Mouse (Mus musculus) gastrocnemius, postnatal 14 days (tissue): ENCODE data around the gene Rnd3. TPM values are rescaled to one million over a fixed set of nuclear protein-coding genes. Genes with fewer than 3 reads are reported as not detected.

ENCODE experiments used
- DNase-seq: peaks from one replicate; pipeline ENCODE4 v3.0.0; 2021; ENCODE audit warnings: mixed read lengths
- intact Hi-C: fragments of 180-260 bp; cut with DNase I; formaldehyde crosslinking; loops from one replicate; pipeline ENCODE4 v1.15.1; 2025; ENCODE audit warnings: low total_unique reads
- total RNA-seq, 2 experiments: library from RNA; stranded (reverse); gene quantifications; 2 replicates each; pipeline ENCODE4 v1.2.3; 2021

Gene Rnd3
- total RNA-seq, 2 experiments from 2014 or later, result 9.9 to 14.0 TPM

DNA sequence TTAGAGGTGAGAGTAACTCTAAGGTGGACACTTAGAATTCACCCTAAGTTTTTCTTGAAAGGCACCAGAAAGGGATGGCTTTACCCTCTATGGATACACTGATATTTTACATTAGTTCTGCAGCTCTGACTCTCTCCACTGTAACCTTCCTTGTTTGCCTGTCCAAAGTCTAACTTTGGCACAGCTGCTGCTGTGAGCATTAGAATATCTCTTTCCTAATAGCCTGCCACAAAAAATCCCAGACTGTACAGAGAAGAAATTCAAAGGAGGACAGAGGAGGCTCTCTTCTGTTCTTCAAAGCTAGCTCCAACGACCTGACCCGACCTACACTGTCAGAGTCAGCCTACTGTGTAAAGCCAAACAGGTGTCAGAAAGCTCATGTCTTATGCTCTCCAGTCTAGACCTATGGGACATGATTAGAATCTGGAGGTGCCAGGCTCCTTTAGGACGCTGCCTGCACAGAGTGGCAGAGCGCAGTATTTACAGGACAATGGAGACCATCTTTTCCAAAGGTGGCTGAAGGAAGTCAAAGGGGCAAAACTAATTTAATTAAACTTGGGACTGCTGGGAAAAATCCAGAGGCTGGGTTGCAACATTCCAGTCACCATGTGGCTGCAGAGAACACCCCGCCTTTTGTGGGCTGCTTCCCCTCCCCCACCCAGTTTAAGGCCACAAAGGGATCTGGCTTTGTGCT is 9.5 kb downstream of the Rnd3 start:
- DNase-seq, result peak; percentile 56
- intact Hi-C loops, result no loop called here

DNA sequence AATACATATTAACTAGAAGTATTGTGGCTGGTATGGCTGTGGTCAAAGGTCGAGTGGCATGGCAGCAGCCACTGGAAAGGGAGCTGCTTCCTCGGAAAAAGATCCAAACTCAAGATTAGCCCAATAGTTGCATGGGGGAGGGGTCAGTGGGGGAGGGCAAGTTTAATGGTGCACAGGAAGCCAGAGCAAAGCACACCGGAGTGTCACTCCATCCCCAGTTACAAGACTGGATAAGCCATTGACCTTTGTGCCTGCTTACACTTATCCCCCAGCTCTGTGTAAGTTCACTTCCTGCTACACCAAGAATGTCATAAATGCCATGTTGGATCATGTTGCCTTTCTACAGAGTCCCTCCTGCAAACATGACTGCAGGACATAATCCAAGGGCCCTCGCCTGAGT is 11.2 kb downstream of the Rnd3 start:
- no peak for DNase-seq
- intact Hi-C loops, result no loop called here

DNA sequence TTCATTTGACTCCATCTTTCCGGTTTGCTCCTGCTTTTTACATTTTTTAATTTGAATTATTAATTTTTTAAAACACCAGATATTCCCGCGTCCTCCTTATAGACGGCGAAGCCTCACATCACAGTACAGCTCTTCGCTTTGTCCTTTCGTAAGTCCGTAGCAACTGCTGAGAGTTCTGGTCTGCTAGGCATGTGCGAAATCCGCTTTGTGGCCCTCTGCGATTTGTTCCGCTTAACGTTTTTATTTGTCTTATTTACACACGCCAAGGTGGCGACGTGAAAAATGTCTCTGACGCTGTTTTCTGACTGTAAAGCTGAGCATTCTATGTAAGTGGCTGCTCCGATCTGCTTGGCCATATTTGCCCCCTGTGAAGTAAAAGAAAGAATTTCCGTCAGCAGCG is 16.7 kb downstream of the Rnd3 start:
- no peak for DNase-seq
- intact Hi-C loops, result no loop called here

DNA sequence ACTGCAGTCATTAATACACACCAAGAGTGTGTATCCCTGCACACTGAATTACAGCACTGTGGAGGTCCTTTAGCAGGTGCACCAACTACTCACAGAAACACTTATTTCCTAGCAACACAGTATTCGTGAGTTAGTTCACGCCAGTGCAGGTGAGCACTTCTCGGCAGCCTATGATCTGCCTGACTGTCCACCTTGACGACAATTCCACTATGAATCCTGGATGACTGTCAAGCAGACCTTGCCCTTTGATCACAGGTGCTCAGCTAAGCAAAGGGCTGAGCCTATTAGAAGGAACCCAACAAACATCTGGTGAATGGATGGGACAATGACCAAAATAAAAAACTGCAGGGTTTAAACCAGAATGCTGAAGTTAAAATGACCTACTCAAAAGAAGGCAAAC is 20.8 kb downstream of the Rnd3 start:
- intact Hi-C loops, result no loop called here
- DNase-seq, result no peak

DNA sequence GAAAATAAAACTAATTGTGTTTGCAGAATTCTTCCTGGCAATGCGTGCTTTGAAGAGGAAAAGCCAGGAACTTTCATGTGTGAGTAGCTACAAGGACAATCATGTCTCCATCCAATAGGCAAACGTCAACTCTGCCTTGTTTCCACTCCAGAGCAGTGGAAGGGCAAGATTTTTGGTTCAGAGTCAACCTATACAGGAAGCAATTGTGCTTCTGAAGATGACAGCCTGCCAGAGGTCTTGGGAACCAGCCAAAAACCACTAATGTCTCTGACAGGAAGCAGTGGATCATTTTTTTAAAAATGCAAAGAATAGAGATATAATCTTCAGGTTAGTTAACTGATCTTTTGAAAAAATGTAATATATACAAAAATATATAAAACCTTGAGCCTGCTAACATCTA is 38.6 kb downstream of the Rnd3 start:
- intact Hi-C loops, result no loop called here
- peak; percentile 15 for DNase-seq

DNA sequence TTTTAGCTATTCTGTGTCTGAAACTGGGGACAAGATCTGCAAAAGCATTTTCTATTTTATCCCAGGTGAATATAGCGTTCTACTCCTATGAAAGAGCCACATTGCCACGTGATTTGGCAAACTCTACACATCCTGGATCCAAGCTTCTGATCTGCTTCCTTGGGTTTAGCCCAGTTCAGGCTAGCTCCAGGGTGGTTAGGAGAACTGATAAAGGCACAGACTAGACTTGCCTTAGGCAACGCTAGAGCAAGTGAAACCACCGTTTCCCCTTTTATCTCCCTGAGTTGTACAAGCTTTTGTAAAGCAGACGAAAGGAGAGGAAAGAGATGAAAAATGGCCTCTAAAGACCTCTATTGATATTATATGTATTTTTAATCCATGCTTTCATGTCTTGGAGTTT is 40.3 kb downstream of the Rnd3 start:
- intact Hi-C loops, result no loop called here

DNA sequence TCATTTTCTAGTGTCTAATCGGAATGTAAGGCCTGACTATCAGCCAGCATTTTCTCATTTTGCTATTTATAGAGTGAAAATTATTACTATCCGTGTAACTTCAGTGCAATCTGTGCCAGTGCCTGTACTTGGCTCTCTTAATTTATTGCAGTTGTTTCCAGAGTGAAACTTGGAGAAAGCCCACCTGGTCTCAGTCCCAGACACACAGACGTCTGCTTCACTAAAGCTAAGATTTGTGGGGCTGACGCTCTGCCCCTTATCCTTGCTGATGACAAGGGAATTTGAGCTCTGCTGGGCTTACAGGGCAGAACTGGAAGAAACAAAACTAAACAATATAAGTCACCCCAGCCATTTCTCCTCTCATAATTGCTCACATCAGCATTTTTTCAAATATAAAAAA is 47.7 kb downstream of the Rnd3 start:
- intact Hi-C loops, result no loop called here
- peak; percentile 42 for DNase-seq

More for the DNA sequence above, 40.3 kb downstream of the Rnd3 start:
- no peak for DNase-seq

DNA sequence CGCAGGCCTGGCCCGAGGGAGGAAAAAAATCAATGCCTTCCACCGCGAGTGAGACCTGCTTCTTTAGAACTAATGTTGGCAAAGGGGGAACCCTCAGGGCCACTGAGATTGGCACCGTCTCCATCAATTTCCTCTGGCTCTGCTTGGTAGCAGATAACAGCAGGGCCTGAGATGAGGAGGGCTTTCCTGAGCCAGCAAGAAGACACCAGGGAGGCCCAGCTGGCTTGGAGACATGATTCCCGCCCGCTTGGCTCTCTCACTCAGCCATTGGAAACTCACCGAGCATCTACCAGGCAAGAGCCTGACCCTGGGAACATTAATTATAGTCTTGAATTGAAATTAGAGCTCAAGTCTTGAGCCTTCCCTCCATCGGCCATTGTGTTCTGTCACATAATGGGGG is 48.9 kb downstream of the Rnd3 start:
- peak; percentile 41 for DNase-seq
- intact Hi-C loops, result no loop called here

DNA sequence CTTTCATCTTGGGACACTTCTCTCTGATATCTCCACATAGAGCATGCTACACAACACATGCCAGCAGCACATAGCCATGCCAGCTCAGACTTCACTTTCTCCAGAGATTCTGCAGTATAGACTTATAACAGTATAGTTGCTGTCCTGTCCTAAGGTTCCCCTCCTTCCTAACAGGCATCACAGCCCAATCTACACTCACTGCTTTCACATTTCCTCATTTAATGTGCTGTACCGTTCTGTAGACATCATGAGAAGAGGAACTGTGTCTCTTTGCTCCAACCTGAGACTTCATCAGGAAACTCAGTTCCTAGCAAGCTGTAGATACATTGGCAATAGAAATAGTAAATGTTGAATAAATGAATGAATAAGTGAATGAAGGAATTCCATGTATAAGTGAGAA is 49.7 kb downstream of the Rnd3 start:
- intact Hi-C loops, result no loop called here
- DNase-seq, result no peak

DNA sequence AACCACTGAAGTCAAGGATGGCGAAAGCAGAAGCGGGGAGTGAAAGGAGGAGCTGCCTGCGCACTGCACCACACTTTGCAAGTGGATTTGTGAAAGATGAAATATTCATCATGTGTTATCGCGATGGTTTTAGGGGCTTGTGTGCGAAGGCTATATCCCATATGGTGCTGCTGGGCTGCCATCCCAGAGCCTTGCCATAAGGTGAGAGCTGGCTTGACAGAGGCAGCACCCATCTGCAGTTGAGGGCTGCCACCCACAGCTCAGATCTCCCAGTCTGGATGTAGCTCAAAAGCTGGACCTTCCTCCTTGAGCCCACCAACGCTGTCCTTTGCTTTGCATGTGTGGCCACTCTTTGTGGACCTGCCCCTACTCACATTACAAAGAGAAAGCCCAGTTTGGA is 58.2 kb downstream of the Rnd3 start:
- intact Hi-C loops, result no loop called here
- no peak for DNase-seq

DNA sequence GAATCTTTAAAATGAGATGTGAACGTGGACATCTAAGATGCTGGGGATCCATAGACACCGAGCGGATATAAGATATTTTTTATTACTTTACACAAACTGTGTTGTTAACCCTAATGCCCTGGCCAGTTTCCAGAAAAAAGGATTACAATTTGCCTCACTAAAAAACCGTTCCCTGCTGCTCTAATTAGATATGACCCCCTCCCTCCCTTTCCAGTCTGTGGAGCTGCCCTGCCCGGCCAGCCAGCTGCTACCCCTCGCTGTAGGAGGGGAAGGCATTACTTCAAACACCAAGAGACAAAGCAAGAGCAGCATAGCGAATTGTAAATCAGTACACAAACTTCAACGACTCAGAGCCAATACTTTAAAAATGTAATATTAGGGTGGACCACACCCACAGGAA is 58.9 kb downstream of the Rnd3 start:
- intact Hi-C loops, result no loop called here

DNA sequence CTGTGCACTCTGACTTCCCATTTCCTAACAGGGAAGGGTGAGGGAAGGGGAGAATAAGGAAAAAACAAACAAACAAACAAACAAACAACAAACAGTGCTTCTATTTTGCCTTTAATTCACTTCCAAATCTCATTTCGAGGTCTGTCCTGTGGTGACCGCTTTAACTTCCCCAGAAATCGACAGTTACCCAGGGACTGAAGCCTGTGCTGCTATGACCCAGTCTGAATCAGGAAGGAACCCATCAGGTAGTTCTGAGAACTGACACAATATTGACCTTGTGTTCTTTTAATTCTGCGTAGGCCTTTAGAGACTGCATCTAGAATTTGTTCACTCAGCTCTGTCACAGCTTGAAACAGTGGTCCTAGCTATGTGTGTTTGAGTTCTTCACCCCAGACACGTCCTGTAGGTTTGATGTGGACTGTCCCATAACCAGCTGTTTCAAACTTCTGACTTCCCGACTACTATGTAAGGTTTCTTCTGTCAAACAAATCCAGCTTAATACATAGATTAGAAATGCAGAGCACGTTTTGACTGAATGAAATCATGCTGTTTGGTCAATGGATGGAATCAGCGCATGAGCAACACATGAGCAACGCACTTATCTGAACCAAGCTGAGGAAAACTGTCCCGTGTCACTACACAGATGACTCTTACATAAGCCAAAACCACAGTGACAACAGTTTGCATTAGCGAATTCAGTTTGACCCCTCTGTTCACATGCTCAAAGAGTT is 59.9 kb downstream of the Rnd3 start:
- intact Hi-C loops, result no loop called here
- DNase-seq, result no peak

More for the DNA sequence above, 58.9 kb downstream of the Rnd3 start:
- DNase-seq, result no peak

DNA sequence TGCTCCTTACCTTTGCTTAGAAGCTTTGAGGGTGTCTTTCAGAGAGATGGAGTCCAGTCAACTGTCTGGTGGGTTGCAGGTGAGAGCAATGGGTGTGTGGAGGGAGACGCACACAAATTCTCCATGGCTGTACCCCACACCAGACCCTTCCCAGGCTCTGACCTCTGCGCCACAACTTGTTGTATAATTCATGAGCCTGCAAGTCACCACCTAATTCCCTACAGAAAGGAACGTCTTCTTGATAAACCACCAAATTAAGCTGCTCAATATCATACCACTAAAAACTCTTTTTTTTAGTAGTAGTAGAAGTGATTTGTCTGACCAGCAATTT is 60.8 kb downstream of the Rnd3 start:
- intact Hi-C loops, result no loop called here
- DNase-seq, result no peak

DNA sequence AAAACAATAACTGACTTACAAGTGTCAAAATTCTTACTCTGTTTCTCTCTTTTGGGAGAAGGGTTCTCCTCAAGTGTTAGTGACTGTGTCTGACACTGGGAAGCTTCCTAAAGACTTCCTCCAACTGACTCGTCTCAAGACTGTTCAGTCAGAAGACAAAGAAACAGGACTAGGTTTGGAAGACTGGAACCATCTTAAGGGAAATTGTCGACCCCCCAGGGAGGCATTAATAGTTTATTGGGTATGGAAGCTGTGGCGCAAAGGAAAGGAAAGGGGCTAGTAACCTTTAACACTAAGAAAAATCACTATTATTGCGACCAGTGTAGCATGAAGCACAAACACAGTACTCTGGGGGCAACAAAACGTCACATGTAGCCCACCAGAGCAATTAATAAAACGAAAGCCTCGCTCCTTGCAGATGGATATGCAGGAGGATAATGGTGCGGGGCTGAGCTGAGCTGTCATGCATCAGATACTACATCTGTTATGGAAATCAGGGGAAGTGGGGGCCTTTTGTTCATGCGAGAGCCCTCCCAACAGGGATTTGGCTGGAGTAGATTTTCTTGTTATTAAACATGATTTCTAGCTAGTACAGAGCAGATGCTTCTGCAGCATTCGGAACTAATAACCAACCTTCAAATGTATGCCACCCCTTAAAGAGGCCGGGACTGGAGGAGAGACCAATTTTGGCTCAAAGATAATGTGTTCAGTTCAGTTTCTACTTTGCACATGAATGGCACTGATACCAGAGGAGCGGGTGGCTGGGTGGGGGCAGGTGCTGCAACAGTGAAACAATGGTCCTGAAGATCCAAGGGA is 61.4 kb downstream of the Rnd3 start:
- intact Hi-C loops, result no loop called here
- DNase-seq, result no peak

DNA sequence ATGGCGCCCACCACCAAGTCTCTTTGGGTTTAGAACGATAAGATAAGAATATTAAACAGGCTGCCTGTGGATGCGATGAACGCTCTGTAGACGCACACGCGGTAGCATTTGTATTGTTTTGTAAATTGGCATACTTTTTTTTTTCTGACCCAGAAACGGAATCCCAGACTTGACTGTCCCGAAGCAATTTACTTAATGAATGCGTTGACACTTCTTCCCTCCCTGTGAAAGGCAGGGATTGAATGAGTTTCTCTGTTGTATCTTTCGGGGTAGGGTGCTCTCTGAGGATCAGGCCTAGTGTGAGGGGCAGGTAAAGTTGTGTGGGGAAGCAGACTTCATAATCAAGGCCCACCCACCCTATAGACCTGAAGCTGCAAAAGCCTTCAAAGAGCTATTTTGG is 63.8 kb downstream of the Rnd3 start:
- intact Hi-C loops, result no loop called here
- no peak for DNase-seq

DNA sequence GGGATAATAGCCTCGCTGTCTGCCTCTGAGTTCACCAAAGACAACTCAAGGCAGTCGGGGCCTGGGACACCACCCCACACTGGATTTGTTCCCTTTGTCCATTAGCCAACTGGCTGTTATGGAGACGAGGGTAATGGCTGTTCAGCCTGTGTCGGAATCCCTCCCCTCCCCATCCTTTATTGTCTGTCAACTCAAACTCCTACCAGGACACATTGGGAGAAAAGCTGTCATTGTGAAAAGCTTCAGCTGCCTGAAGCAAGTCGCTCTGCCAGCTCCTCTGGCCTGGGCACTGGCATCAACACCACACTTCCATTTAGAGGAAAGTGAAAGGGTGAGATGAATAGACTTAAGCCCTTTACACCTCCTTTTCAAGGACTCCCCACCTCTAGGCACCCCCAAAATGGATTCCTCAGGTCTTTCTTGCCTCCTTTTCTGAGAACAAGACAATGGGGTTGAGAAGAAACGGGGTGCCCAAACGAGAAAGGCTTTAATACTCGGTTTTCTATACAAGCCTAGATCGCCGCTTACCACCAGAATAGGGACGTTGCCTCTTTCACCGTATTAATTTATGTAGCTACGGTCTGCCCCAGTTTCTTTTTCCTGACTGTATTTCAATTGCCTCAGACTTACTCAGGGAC is 66.1 kb downstream of the Rnd3 start:
- intact Hi-C loops, result no loop called here
- no peak for DNase-seq
